Mouse (Mus musculus) lung, embryonic 14.5 days (tissue): Measurements from ENCODE around the gene 3300002I08Rik. TPM values are rescaled to one million over a fixed set of nuclear protein-coding genes. Genes with fewer than 3 reads are reported as not detected.
"Not testable (repeated sequence)": the region's sequence is repeated elsewhere in the genome, so short reads cannot be mapped to it uniquely, and the experiment has no call there.

Source experiments
- ATAC-seq: fragments of 200-750 bp; cut with Nextera tagmentation; 2 replicates; pipeline ENCODE4 v1.8.0; 2017; ENCODE audit warnings: mild to moderate bottlenecking, moderate TSS enrichment, moderate library complexity; ENCODE audit not compliant: insufficient read depth
- DNase-seq: peaks from one replicate; pipeline ENCODE4 v3.0.0-alpha.2; 2015
- H3K27ac ChIP-seq: fragments of 300-500 bp; sonication (generic); 2 replicates; pipeline ENCODE4 v1.5.1; 2014; ENCODE audit warnings: low read depth, mild to moderate bottlenecking, moderate library complexity
- H3K27me3 ChIP-seq: fragments of 300-500 bp; sonication (generic); 2 replicates; pipeline ENCODE4 v1.6.1; 2014; ENCODE audit warnings: low read length, control low read depth; ENCODE audit not compliant: insufficient read depth
- H3K36me3 ChIP-seq: fragments of 300-500 bp; sonication (generic); 2 replicates; pipeline ENCODE4 v1.6.1; 2014; ENCODE audit warnings: control low read depth; ENCODE audit not compliant: insufficient read depth
- H3K4me1 ChIP-seq: fragments of 300-500 bp; sonication (generic); 2 replicates; pipeline ENCODE4 v1.6.1; 2014; ENCODE audit warnings: antibody characterized with exemption, control low read depth; ENCODE audit not compliant: insufficient read depth
- H3K4me2 ChIP-seq: fragments of 300-500 bp; sonication (generic); 2 replicates; pipeline ENCODE4 v1.6.1; 2014; ENCODE audit warnings: mild to moderate bottlenecking
- H3K4me3 ChIP-seq: fragments of 300-500 bp; sonication (generic); 2 replicates; pipeline ENCODE4 v1.5.1; 2014; ENCODE audit warnings: low read depth, low read length
- H3K9ac ChIP-seq: fragments of 300-500 bp; sonication (generic); 2 replicates; pipeline ENCODE4 v1.6.1; 2014
- H3K9me3 ChIP-seq: fragments of 300-500 bp; sonication (generic); 2 replicates; pipeline ENCODE4 v1.6.1; 2016; ENCODE audit warnings: low read depth, low read length, control low read depth
- CTCF ChIP-seq: IDR thresholded peaks from 2 replicates; pipeline ENCODE4 v1.5.1; 2016; ENCODE audit warnings: antibody characterized with exemption, low read depth
- WGBS: fragments of 180-500 bp; shearing (Covaris S2); extraction: QIAGEN DNeasy Blood & Tissue Kit; methylation state at CpG from one replicate; pipeline ENCODE4 v1.1.7; 2014; 5-methylcytosine and 5-hydroxymethylcytosine counted together
- polyA plus RNA-seq: library from polyadenylated mRNA; unstranded; fragments of >200 nt; fragmentation: Nextera tagmentation; extraction: Ambion mirVana; gene quantifications from 2 replicates; pipeline ENCODE4 v1.2.1, GENCODE M21; 2014

The 3300002I08Rik gene
- 7.0 and 8.6 TPM in 2 replicates for polyA plus RNA-seq

DNA sequence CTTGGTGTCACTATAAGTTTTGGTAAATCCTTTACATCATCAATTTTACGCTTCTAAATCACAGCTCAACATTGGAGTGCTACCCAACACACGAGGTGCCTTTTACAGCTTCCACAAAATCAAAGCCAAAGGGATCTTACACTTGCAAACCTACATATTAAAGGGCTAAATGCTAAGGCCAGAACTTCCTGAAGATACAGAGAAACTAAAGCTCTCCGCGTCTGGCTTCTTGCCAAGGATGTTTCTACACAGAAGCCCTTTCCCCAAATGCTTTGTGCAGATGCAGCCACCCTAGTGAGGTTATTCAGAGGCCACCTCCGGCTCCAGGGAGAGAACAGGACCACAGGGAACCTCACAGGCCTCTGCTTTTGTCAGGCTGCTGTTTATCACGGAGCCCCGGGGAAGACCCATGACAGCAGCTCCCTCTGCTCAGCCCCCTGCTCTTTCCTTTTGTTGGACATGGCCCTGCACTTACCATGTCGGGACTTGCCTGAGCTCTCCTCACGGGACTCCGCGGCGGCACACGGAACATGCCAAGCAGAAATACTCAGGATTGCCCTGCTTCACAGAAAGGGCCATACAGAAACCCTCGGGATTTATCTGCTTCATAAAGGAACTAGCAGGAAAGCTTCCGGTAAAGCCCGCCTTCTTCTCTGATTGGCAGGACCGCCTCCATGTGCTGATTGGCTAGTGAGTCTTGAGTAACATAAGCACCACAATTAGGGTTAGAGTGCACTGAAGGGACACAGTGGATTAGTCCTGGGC, at the start of gene 3300002I08Rik:
Gene 3300002I08Rik (minus strand): TSS at position 653 of the 765 bp plus-strand sequence.
- 3% methylated on average over 16 of the region's 17 CpGs for WGBS

DNA sequence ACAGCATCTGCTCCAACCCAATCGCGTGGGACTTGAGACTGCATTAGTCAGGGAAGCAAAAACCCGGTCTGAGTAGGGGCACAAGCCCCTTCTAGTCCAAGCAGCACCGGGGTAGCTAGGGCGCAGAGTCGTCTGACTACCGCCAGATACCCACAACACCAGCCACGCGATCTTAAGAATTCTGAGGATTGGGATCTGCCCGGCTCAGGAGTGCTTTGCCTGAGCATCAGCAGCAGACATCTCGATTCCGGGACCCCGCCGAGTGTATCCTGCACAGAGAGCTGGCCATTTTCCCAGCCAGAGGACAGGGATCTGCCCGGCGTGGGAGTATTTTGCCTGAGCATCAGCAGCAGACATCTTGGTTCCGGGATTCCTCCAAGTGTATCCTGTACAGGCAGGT, 49.6 kb upstream of the 3300002I08Rik start:
- not testable (repeated sequence) for H3K4me1 ChIP-seq, H3K4me2 ChIP-seq, H3K27me3 ChIP-seq, DNase-seq, ATAC-seq, H3K27ac ChIP-seq, H3K4me3 ChIP-seq, H3K36me3 ChIP-seq, H3K9me3 ChIP-seq, H3K9ac ChIP-seq
- WGBS, result 86% methylated on average over 17 of the region's 17 CpGs

More for the DNA sequence above, at the start of gene 3300002I08Rik:
- ATAC-seq, result peak; percentile 100
- peak; percentile 94 for DNase-seq
- not testable (repeated sequence) for H3K27me3 ChIP-seq, H3K36me3 ChIP-seq, H3K9me3 ChIP-seq, H3K4me1 ChIP-seq
- peak within 1 kb of the TSS; percentile 53 for H3K4me2 ChIP-seq
- H3K9ac ChIP-seq, result peak within 1 kb of the TSS; percentile 79
- H3K27ac ChIP-seq, result peak within 1 kb of the TSS; percentile 76
- H3K4me3 ChIP-seq, result peak within 1 kb of the TSS; percentile 56

DNA sequence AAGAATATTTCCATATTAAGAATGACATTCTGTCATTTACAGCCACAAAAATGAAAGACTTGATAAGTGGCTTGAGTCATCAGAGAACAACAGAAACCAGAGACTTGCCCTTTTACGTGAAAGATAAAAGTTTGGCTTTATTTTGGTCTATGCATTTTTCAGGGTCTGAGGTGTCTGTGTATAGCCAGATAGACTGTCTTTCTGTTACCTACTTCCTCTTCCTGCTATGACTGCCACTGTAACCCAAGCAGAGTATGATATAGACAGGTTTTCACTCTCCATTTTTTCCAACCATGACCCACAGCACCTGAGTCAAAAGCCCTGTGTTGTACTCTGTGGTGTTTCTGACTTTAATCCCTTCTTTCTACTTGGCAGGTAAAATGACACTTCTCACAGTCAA, 27.6 kb upstream of the 3300002I08Rik start:
- Histone ChIP-seq H3K9ac (no peak overlapping the region), H3K36me3 (no peaks in the 10 kb centered on the region), H3K27ac (no peak overlapping the region), H3K4me1 (no peaks in the 10 kb centered on the region), H3K9me3 (no peaks in the 10 kb centered on the region), H3K4me2 (no peak overlapping the region), H3K27me3 (no peaks in the 10 kb centered on the region), H3K4me3 (no peak overlapping the region)
- WGBS, result 81% methylated on average over 1 of the region's 1 CpGs
- no peak for TF ChIP-seq CTCF
- DNase-seq, result no peak
- ATAC-seq, result no peak

DNA sequence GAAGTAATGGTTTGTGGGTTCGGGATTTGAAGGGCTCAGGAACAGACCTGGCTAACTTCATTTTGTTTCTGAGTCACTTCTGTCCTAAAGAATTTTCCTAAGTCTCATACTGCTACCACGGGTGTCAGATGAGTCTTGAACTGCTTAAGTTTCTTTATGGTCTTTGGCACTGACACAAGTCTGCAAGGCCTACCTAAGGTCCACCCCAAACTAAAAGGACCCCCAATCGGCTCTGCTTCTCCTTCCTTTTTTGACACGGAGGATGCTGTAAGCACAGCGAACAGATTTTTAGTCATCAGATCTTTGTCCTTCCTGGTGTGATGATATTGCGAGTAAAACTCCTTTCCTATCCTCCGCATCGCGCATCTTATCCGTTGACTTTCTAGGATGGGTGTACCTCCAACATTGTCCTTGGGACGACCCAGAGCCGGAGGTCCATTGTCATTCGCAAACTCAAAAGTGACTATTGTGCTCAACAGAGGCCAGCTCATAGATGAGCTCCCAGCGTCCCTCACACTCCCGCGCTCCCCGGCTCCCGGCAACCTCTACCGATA, 23.1 kb upstream of the 3300002I08Rik start:
- not testable (repeated sequence) for H3K36me3 ChIP-seq, H3K4me1 ChIP-seq, H3K9ac ChIP-seq, H3K27me3 ChIP-seq, H3K9me3 ChIP-seq, H3K27ac ChIP-seq, DNase-seq, H3K4me2 ChIP-seq, H3K4me3 ChIP-seq, ATAC-seq
- 91% methylated on average over 16 of the region's 19 CpGs for WGBS

DNA sequence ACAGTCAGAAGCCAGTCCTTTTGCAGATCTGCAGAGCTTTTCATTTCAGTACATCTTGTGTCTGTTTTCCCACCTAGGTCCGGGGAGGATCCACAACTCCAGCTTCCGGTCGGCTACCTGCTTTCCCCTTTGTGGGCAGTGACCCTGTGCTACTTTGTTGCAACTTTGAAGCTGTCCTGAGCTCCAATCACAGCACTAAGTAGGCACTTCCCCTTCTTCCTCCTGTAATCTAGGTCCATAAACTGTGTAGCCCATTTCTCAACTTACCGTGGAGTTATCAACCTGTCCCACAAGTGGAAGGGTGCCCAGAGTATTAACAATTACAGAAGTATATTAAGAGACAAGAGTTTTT, 289 bp upstream of the 3300002I08Rik start:
- TF ChIP-seq CTCF, result no peak

DNA sequence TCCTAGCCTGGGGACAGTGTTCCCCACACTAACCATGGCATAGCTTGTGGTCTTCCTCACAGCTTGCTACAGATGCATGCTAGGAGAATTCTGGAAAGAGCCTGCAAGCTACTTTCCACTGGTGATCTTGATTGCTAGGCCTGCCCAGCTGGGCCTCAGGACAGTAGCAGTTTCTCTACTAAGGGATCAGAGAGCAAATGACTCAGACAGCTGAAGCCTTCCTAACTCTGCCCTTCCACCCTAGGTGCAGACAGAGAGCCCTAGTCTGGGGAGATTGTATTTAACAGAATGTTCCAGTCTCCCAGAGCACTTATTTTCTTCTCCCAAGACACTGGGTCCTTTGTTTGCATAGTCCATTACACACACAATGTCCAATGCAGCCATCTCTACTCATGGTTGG, 5.4 kb downstream of the 3300002I08Rik start:
- not testable (repeated sequence) for H3K36me3 ChIP-seq, H3K9me3 ChIP-seq, H3K27ac ChIP-seq, ATAC-seq, H3K4me1 ChIP-seq, H3K4me3 ChIP-seq, H3K4me2 ChIP-seq, H3K27me3 ChIP-seq, DNase-seq, H3K9ac ChIP-seq

More for the DNA sequence above, 289 bp upstream of the 3300002I08Rik start:
- WGBS, result 12% methylated on average over 4 of the region's 4 CpGs
- H3K27ac ChIP-seq, result peak overlapping the region; percentile 76; the same call in 1 of the 2 replicates
- H3K9me3 ChIP-seq, result no peaks in the 10 kb centered on the region
- no peak for DNase-seq
- peak overlapping the region; percentile 79 for H3K9ac ChIP-seq
- ATAC-seq, result peak; percentile 62; the same call in 1 of the 2 replicates
- H3K36me3 ChIP-seq, result no peaks in the 10 kb centered on the region
- H3K4me3 ChIP-seq, result peak overlapping the region; percentile 56
- H3K4me1 ChIP-seq, result no peaks in the 10 kb centered on the region
- H3K4me2 ChIP-seq, result peak overlapping the region; percentile 53
- no peaks in the 10 kb centered on the region for H3K27me3 ChIP-seq

DNA sequence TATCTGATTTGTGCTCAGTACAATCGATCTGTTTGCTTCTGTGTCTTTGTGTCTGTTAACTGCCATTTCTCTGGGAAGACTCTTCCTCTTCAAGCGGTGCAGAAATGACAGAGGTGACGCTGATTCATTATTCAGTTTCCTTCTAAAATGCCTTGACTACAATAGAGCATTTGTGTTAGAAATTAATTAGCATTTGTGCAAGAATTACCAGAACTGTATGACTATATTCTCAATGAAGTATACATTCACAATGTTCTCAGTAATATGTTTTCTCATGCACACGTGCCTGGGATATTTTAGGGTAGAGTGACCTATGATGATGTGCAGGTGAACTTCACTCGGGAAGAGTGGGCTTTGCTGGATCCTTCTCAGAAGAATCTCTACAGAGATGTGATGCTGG, 39.2 kb downstream of the 3300002I08Rik start, which contains the start of gene Gm10130:
Gene Gm10130 (plus strand): TSS at position 301 of the 400 bp plus-strand sequence.
- 93% methylated on average over 5 of the region's 5 CpGs for WGBS
- H3K9me3 ChIP-seq, result peaks cover 29% of the 10 kb centered on the region
- H3K27ac ChIP-seq, result no peak within 1 kb of the TSS
- no peaks in the 10 kb centered on the region for H3K27me3 ChIP-seq
- no peak within 1 kb of the TSS for H3K4me2 ChIP-seq
- H3K4me3 ChIP-seq, result no peak within 1 kb of the TSS
- no peak for ATAC-seq
- H3K9ac ChIP-seq, result no peak within 1 kb of the TSS
- H3K4me1 ChIP-seq, result no peaks in the 10 kb centered on the region
- peaks cover 21% of the 10 kb centered on the region for H3K36me3 ChIP-seq
- DNase-seq, result no peak
- TF ChIP-seq CTCF, result no peak
